Mouse (Mus musculus) neural tube, embryonic 15.5 days (tissue): ENCODE results near the gene Cmas. TPM values are rescaled to one million over a fixed set of nuclear protein-coding genes. Genes with fewer than 3 reads are reported as not detected.

Experiments
- ATAC-seq: fragments of 200-750 bp; cut with Nextera tagmentation; 2 replicates; pipeline ENCODE4 v1.8.0; 2017; ENCODE audit warnings: mild to moderate bottlenecking, moderate TSS enrichment, moderate library complexity; ENCODE audit not compliant: low FRiP score
- H3K27ac ChIP-seq: fragments of 300-500 bp; sonication (generic); replicated peaks from 2 replicates; pipeline ENCODE4 v1.5.1; 2015; ENCODE audit warnings: mild to moderate bottlenecking, inconsistent platforms
- H3K27me3 ChIP-seq: fragments of 300-500 bp; sonication (generic); replicated peaks from 2 replicates; pipeline ENCODE4 v1.6.1; 2015; ENCODE audit warnings: inconsistent platforms
- H3K36me3 ChIP-seq: fragments of 300-500 bp; sonication (generic); 2 replicates; pipeline ENCODE4 v1.6.1; 2015; ENCODE audit warnings: inconsistent platforms
- H3K4me1 ChIP-seq: fragments of 300-500 bp; sonication (generic); 2 replicates; pipeline ENCODE4 v1.6.1; 2015; ENCODE audit warnings: inconsistent platforms
- H3K4me2 ChIP-seq: fragments of 300-500 bp; sonication (generic); 2 replicates; pipeline ENCODE4 v1.6.1; 2015; ENCODE audit warnings: inconsistent platforms, mild to moderate bottlenecking, moderate library complexity
- H3K4me3 ChIP-seq: fragments of 300-500 bp; sonication (generic); replicated peaks from 2 replicates; pipeline ENCODE4 v1.5.1; 2015; ENCODE audit warnings: mild to moderate bottlenecking, inconsistent platforms
- H3K9ac ChIP-seq: fragments of 300-500 bp; sonication (generic); replicated peaks from 2 replicates; pipeline ENCODE4 v1.6.1; 2015; ENCODE audit warnings: mild to moderate bottlenecking, inconsistent platforms
- H3K9me3 ChIP-seq: fragments of 300-500 bp; sonication (generic); replicated peaks from 2 replicates; pipeline ENCODE4 v1.6.1; 2016; ENCODE audit warnings: inconsistent platforms
- WGBS: fragments of 180-500 bp; shearing (Covaris S2); methylation state at CpG from one replicate; pipeline ENCODE4 v1.1.7; 2015; ENCODE audit warnings: mixed read lengths; 5-methylcytosine and 5-hydroxymethylcytosine counted together
- polyA plus RNA-seq: library from polyadenylated mRNA; unstranded; fragments of >200 nt; fragmentation: Nextera tagmentation; extraction: Ambion mirVana; gene quantifications from 2 replicates; pipeline ENCODE4 v1.2.1, GENCODE M21; 2015

Gene Cmas
- polyA plus RNA-seq, 1 experiment from 2014 or later: 177 TPM

GRCm38 (mm10) chr6:142757334-142757965, 964 bp downstream of the Cmas start:
- WGBS: 43% methylated on average over 10 of the region's 10 CpGs
- Histone ChIP-seq H3K27me3 (peaks cover 3% of the 10 kb centered on the region; the same call in 1 of the 2 replicates), H3K4me1 (peaks cover 19% of the 10 kb centered on the region)

GRCm38 (mm10) chr6:142757976-142758375, 1.5 kb downstream of the Cmas start:
- peaks cover 19% of the 10 kb centered on the region for H3K4me1 ChIP-seq
- peak overlapping the region; percentile 92 for H3K4me3 ChIP-seq
- H3K9me3 ChIP-seq: no peaks in the 10 kb centered on the region
- H3K4me2 ChIP-seq: peak overlapping the region; percentile 67
- H3K36me3 ChIP-seq: 0 out of 2 replicates have a peak, but pooled peaks cover 13% of the 10 kb centered on the region
- H3K9ac ChIP-seq: peak overlapping the region; percentile 89; the same call in 1 of the 2 replicates
- WGBS: 96% methylated on average over 6 of the region's 6 CpGs
- no peak overlapping the region for H3K27ac ChIP-seq
- peaks cover 3% of the 10 kb centered on the region; the same call in 1 of the 2 replicates for H3K27me3 ChIP-seq
- ATAC-seq: no peak

More at GRCm38 (mm10) chr6:142757334-142757965, 964 bp downstream of the Cmas start:
- Histone ChIP-seq H3K27ac (peak overlapping the region; percentile 87), H3K9ac (peak overlapping the region; percentile 89), H3K4me2 (peak overlapping the region; percentile 67), H3K36me3 (0 out of 2 replicates have a peak, but pooled peaks cover 13% of the 10 kb centered on the region), H3K4me3 (peak overlapping the region; percentile 92), H3K9me3 (no peaks in the 10 kb centered on the region)
- ATAC-seq: no peak

GRCm38 (mm10) chr6:142758562-142758961, 2.1 kb downstream of the Cmas start:
- H3K27me3 ChIP-seq: peaks cover 3% of the 10 kb centered on the region; the same call in 1 of the 2 replicates
- no peak for ATAC-seq
- H3K27ac ChIP-seq: no peak overlapping the region
- H3K36me3 ChIP-seq: 0 out of 2 replicates have a peak, but pooled peaks cover 13% of the 10 kb centered on the region
- peaks cover 19% of the 10 kb centered on the region for H3K4me1 ChIP-seq
- no peak overlapping the region for H3K4me3 ChIP-seq
- 95% methylated on average over 6 of the region's 6 CpGs for WGBS
- no peaks in the 10 kb centered on the region for H3K9me3 ChIP-seq
- H3K4me2 ChIP-seq: peak overlapping the region; percentile 67; the same call in 1 of the 2 replicates
- H3K9ac ChIP-seq: no peak overlapping the region

GRCm38 (mm10) chr6:142759633-142760032, 3.1 kb downstream of the Cmas start:
- 91% methylated on average over 2 of the region's 2 CpGs for WGBS
- H3K9me3 ChIP-seq: no peaks in the 10 kb centered on the region
- peaks cover 3% of the 10 kb centered on the region; the same call in 1 of the 2 replicates for H3K27me3 ChIP-seq
- no peak overlapping the region for H3K27ac ChIP-seq
- H3K4me3 ChIP-seq: no peak overlapping the region
- H3K9ac ChIP-seq: no peak overlapping the region
- ATAC-seq: no peak
- peaks cover 19% of the 10 kb centered on the region for H3K4me1 ChIP-seq
- no peak overlapping the region for H3K4me2 ChIP-seq
- peaks cover 20% of the 10 kb centered on the region for H3K36me3 ChIP-seq

GRCm38 (mm10) chr6:142764933-142765332, 8.4 kb downstream of the Cmas start:
- Histone ChIP-seq H3K4me1 (no peaks in the 10 kb centered on the region), H3K9me3 (no peaks in the 10 kb centered on the region), H3K9ac (no peak overlapping the region), H3K27ac (no peak overlapping the region), H3K4me2 (no peak overlapping the region), H3K4me3 (no peak overlapping the region), H3K36me3 (peaks cover 64% of the 10 kb centered on the region), H3K27me3 (no peaks in the 10 kb centered on the region)
- WGBS: 61% methylated on average over 2 of the region's 2 CpGs
- no peak for ATAC-seq

- no peak for ATAC-seq
- 87% methylated on average over 9 of the region's 9 CpGs for WGBS
- Histone ChIP-seq H3K27ac (no peak overlapping the region), H3K4me3 (no peak overlapping the region), H3K4me2 (no peak overlapping the region), H3K27me3 (no peaks in the 10 kb centered on the region), H3K36me3 (peaks cover 72% of the 10 kb centered on the region), H3K9ac (no peak overlapping the region), H3K4me1 (no peaks in the 10 kb centered on the region), H3K9me3 (no peaks in the 10 kb centered on the region)
Observed at GRCm38 (mm10) chr6:142767305-142767704, 10.8 kb downstream of the Cmas start.

- Histone ChIP-seq H3K4me3 (no peak overlapping the region), H3K9me3 (no peaks in the 10 kb centered on the region), H3K9ac (no peak overlapping the region), H3K4me2 (no peak overlapping the region), H3K4me1 (no peaks in the 10 kb centered on the region), H3K27me3 (no peaks in the 10 kb centered on the region), H3K36me3 (peaks cover 84% of the 10 kb centered on the region), H3K27ac (no peak overlapping the region)
- 97% methylated on average over 3 of the region's 3 CpGs for WGBS
- no peak for ATAC-seq
Observed at GRCm38 (mm10) chr6:142769896-142770295, 13.4 kb downstream of the Cmas start.

- WGBS: 97% methylated on average over 4 of the region's 4 CpGs
- Histone ChIP-seq H3K36me3 (peaks cover 74% of the 10 kb centered on the region), H3K9ac (no peak overlapping the region), H3K9me3 (no peaks in the 10 kb centered on the region), H3K27me3 (no peaks in the 10 kb centered on the region), H3K4me3 (no peak overlapping the region), H3K27ac (no peak overlapping the region), H3K4me1 (no peaks in the 10 kb centered on the region), H3K4me2 (no peak overlapping the region)
- no peak for ATAC-seq
Observed at GRCm38 (mm10) chr6:142771643-142772042, 15.2 kb downstream of the Cmas start.

GRCm38 (mm10) chr6:142773566-142773965, 17.1 kb downstream of the Cmas start:
- no peak overlapping the region for H3K4me3 ChIP-seq
- H3K4me2 ChIP-seq: no peak overlapping the region
- WGBS: 95% methylated on average over 5 of the region's 5 CpGs
- no peak overlapping the region for H3K27ac ChIP-seq
- H3K9ac ChIP-seq: no peak overlapping the region
- H3K36me3 ChIP-seq: peaks cover 58% of the 10 kb centered on the region
- H3K9me3 ChIP-seq: no peaks in the 10 kb centered on the region
- no peaks in the 10 kb centered on the region for H3K27me3 ChIP-seq
- ATAC-seq: no peak
- no peaks in the 10 kb centered on the region for H3K4me1 ChIP-seq

- Histone ChIP-seq H3K4me3 (no peak overlapping the region), H3K9ac (no peak overlapping the region), H3K27ac (no peak overlapping the region), H3K36me3 (peaks cover 35% of the 10 kb centered on the region), H3K4me2 (no peak overlapping the region), H3K4me1 (peaks cover 10% of the 10 kb centered on the region; the same call in 1 of the 2 replicates), H3K27me3 (no peaks in the 10 kb centered on the region), H3K9me3 (no peaks in the 10 kb centered on the region)
- ATAC-seq: no peak
- WGBS: 83% methylated on average over 4 of the region's 4 CpGs
Observed at GRCm38 (mm10) chr6:142776935-142777334, 20.4 kb downstream of the Cmas start.

GRCm38 (mm10) chr6:142779045-142779811, 22.7 kb downstream of the Cmas start:
- H3K9ac ChIP-seq: no peak overlapping the region
- H3K4me2 ChIP-seq: no peak overlapping the region
- peak; percentile 67 for ATAC-seq
- H3K4me1 ChIP-seq: peaks cover 10% of the 10 kb centered on the region; the same call in 1 of the 2 replicates
- H3K36me3 ChIP-seq: peaks cover 13% of the 10 kb centered on the region
- H3K9me3 ChIP-seq: no peaks in the 10 kb centered on the region
- H3K27me3 ChIP-seq: no peaks in the 10 kb centered on the region
- H3K4me3 ChIP-seq: no peak overlapping the region
- 48% methylated on average over 11 of the region's 11 CpGs for WGBS
- H3K27ac ChIP-seq: no peak overlapping the region
